In the genomic region with DNA sequence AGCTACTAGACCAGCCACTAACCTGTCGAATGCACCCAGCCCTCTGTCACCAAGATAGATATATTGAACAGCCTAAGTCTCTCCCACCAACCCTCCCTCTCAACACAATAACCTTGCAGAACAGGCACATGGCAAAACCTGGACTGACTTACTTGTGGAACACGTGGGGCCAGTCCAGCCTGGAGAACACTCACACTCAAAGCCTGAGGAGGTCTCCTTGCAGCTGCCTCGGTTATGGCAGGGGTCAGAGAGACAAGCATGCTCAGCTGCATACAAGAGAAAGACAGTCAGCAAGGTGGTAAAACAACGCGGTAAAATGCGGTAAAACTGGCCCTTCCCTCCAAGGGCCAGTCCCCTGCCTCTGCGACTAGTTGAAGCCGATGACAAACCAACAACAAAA, we compare ENCODE assay signal across 26 mouse cellular contexts.
"Had no signal": no experiment of that assay in that cellular context is flagged by ENCODE, and none has a peak within 500 bp of the region (broad histone marks: within the 10 kb centered on the region; RNA-seq: fewer than 3 reads in every experiment).

No protein-coding gene starts in this region.

- H3K4me3 ChIP-seq: gastrocnemius, adult 2 months; heart, adult 2 months; heart, embryonic 13.5 days; heart, embryonic 15.5 days; hindbrain, embryonic 12.5 days; kidney, embryonic 15.5 days; limb, embryonic 13.5 days; limb, embryonic 15.5 days had no signal

- ATAC-seq: hindbrain, embryonic 16.5 days; intestine, embryonic 16.5 days had no signal

- H3K4me2 ChIP-seq: heart, embryonic 11.5 days; heart, embryonic 13.5 days; heart, embryonic 15.5 days; hindbrain, embryonic 12.5 days; hindbrain, embryonic 14.5 days; kidney, embryonic 15.5 days; limb, embryonic 13.5 days; limb, embryonic 15.5 days had no signal

- H3K27me3 ChIP-seq: heart, embryonic 13.5 days; heart, embryonic 15.5 days; hindbrain, embryonic 12.5 days; kidney, embryonic 15.5 days; limb, embryonic 15.5 days had no signal

- H3K9me3 ChIP-seq: heart, embryonic 13.5 days; heart, embryonic 15.5 days; hindbrain, embryonic 12.5 days; kidney, embryonic 15.5 days; limb, embryonic 13.5 days; limb, embryonic 15.5 days had no signal

- H3K9ac ChIP-seq: heart, embryonic 13.5 days; heart, embryonic 15.5 days; hindbrain, embryonic 12.5 days; hindbrain, embryonic 14.5 days; kidney, embryonic 15.5 days; limb, embryonic 13.5 days; limb, embryonic 15.5 days had no signal

- H3K27ac ChIP-seq: gastrocnemius, adult 2 months; heart, adult 2 months; heart, embryonic 13.5 days; heart, embryonic 15.5 days; hindbrain, embryonic 12.5 days; hindbrain, embryonic 14.5 days; kidney, embryonic 15.5 days; kidney, postnatal 0 days; limb, embryonic 13.5 days; limb, embryonic 15.5 days had no signal

- DNase-seq: gastrocnemius, adult 2 months; gastrocnemius, postnatal 10 days; gastrocnemius, postnatal 25 days; heart, adult 11 months; heart, adult 2 months; heart, postnatal 14 days; heart, postnatal 36 days; kidney, adult 11 months; kidney, adult 2 months; kidney, adult 9 months; kidney, postnatal 14 days; kidney, postnatal 36 days; layer of hippocampus, adult 9-11 months; layer of hippocampus, postnatal 36 days; left cerebral cortex, postnatal 4 days had no signal
